Mouse (Mus musculus): ENCODE results near the gene Slc6a5. TPM values are rescaled to one million over a fixed set of nuclear protein-coding genes. Genes with fewer than 3 reads are reported as not detected.

The Slc6a5 gene
- total and polyA plus RNA-seq, 3 experiments = not detected

DNA sequence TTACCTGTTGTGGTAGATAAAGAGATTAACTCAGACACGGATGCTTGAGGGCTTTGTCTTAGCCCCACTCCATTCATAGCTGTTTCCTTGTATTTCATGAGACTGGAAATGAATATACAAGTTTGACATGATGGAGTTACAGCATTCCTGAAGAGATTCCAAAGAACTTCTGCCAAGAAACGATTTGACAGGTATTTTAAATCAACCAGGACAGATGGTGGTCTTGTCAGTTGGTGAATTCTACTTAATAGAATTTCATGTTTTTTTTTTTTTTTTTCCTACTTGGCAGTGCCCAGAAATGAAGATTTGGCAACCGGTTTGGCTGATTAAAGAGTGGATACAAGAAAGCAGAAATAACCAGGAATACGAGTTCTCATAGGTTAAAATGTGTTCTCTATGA lies 89.4 kb downstream of the Slc6a5 start:
- Histone ChIP-seq H3K36me3 (ENCODE audit: control insufficient read depth in 1 of 2, insufficient read depth in 2 of 2, low read length in 2 of 2) (no peaks in the 10 kb centered on the region), H3K27ac (ENCODE audit: control insufficient read depth, low read depth, low read length) (no peak overlapping the region), H3K9ac (ENCODE audit: control insufficient read depth, low read depth, low read length, poor library complexity, severe bottlenecking) (no peak overlapping the region), H3K27me3 (ENCODE audit: control insufficient read depth in 1 of 2, insufficient read depth in 2 of 2, low read length in 2 of 2) (no peaks in the 10 kb centered on the region), H3K4me1 (ENCODE audit: control insufficient read depth in 1 of 2, insufficient read depth in 2 of 2, low read length in 2 of 2) (no peaks in the 10 kb centered on the region), H3K4me3 (ENCODE audit: control insufficient read depth in 1 of 2, insufficient read depth in 1 of 2, low read depth in 2 of 2, low read length in 2 of 2) (no peak overlapping the region), H3K79me2 (ENCODE audit: control insufficient read depth, insufficient read depth, low read length, poor library complexity) (no peaks in the 10 kb centered on the region), H3K9me3 (replicated peaks; ENCODE audit: insufficient read depth, low read length) (no peaks in the 10 kb centered on the region)
- DNase-seq (ENCODE audit: low read depth, low spot score) = no peak
- no peak for TF ChIP-seq SIN3A (IDR thresholded peaks at IDR 0.05; ENCODE audit: low read length)
- TF ChIP-seq USF2 (IDR thresholded peaks at IDR 0.05; ENCODE audit: borderline replicate concordance in 1 of 2, insufficient read depth in 1 of 2, low read depth in 1 of 2, low read length in 2 of 2) = no peak
- TF ChIP-seq TBP (IDR thresholded peaks at IDR 0.05; ENCODE audit: low read depth, low read length) = no peak
- no peak for TF ChIP-seq USF1 (IDR thresholded peaks at IDR 0.05; ENCODE audit: low read depth, low read length)
- TF ChIP-seq MYB (IDR thresholded peaks at IDR 0.05; ENCODE audit: low read depth, low read length) = no peak
- no peak for TF ChIP-seq ELF1 (IDR thresholded peaks at IDR 0.05; ENCODE audit: low read depth, low read length)

DNA sequence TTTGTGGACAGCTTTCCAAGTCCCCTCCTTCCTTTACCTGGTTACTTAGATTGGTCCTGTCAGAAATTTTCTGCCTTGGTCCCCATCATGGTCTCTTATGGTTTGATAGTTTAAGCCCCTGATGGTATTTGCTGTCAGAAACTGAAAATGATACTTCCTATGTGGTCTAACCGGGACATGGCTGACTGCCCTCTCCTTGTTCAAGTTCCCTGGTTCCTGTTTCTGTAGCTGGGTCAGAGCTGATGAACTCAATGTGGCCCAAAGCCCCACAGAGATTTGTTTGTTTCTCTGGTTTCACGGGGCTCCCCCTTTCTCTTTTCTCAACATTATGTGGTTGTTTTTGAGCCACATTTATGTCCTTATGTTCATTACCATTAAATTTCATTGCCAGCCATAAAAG lies 95.3 kb downstream of the Slc6a5 start:
- DNase-seq (ENCODE audit: low read depth, low spot score) = no peak
- Histone ChIP-seq H3K79me2 (ENCODE audit: control insufficient read depth, insufficient read depth, low read length, poor library complexity) (no peaks in the 10 kb centered on the region), H3K4me1 (ENCODE audit: control insufficient read depth in 1 of 2, insufficient read depth in 2 of 2, low read length in 2 of 2) (no peaks in the 10 kb centered on the region), H3K27ac (ENCODE audit: control insufficient read depth, low read depth, low read length) (no peak overlapping the region), H3K9me3 (replicated peaks; ENCODE audit: insufficient read depth, low read length) (no peaks in the 10 kb centered on the region), H3K4me3 (ENCODE audit: control insufficient read depth in 1 of 2, insufficient read depth in 1 of 2, low read depth in 2 of 2, low read length in 2 of 2) (no peak overlapping the region), H3K9ac (ENCODE audit: control insufficient read depth, low read depth, low read length, poor library complexity, severe bottlenecking) (no peak overlapping the region), H3K27me3 (ENCODE audit: control insufficient read depth in 1 of 2, insufficient read depth in 2 of 2, low read length in 2 of 2) (no peaks in the 10 kb centered on the region), H3K36me3 (ENCODE audit: control insufficient read depth in 1 of 2, insufficient read depth in 2 of 2, low read length in 2 of 2) (no peaks in the 10 kb centered on the region)
- no peak for TF ChIP-seq TAL1 (IDR thresholded peaks at IDR 0.05; ENCODE audit: low read length)
- TF ChIP-seq UBTF (IDR thresholded peaks at IDR 0.05; ENCODE audit: borderline replicate concordance, insufficient read depth, low read depth, low read length) = no peak
- no peak for TF ChIP-seq CTCF (IDR thresholded peaks at IDR 0.05 in 2 of 3, conservative IDR thresholded peaks at IDR 0.05 in 1 of 3; ENCODE audit: control insufficient read depth in 1 of 3, insufficient read depth in 1 of 3, low read depth in 2 of 3, low read length in 3 of 3, poor library complexity in 1 of 3, severe bottlenecking in 1 of 3)

Other genes starting within 250 kb of the Slc6a5 start
- gene Htatip2, start 151.0 kb upstream of the Slc6a5 start, total RNA-seq (2012; rRNA removed) = 22.5 and 32.8 TPM in 2 replicates
- gene Htatip2, start 151.0 kb upstream of the Slc6a5 start, polyA plus RNA-seq (2012; ENCODE audit: insufficient read depth in 1 of 2, insufficient read length in 2 of 2, low read depth in 1 of 2, low replicate concordance in 2 of 2, missing spikeins in 1 of 2) = 10 to 100 TPM in 1 of 2 experiments, not detected in 1; 37.8 TPM
- gene Prmt3, start 131.8 kb upstream of the Slc6a5 start, total RNA-seq (2012; rRNA removed) = 72.6 and 73.9 TPM in 2 replicates
- 10 to 100 TPM; 62.5 to 63.7 TPM for gene Prmt3, start 131.8 kb upstream of the Slc6a5 start, polyA plus RNA-seq (2012; ENCODE audit: insufficient read depth in 1 of 2, insufficient read length in 2 of 2, low read depth in 1 of 2, low replicate concordance in 2 of 2, missing spikeins in 1 of 2)
- not detected in 2 replicates for gene Nell1, start 64.7 kb downstream of the Slc6a5 start, total RNA-seq (2012; rRNA removed)
- not detected for gene Nell1, start 64.7 kb downstream of the Slc6a5 start, polyA plus RNA-seq (2012; ENCODE audit: insufficient read depth in 1 of 2, insufficient read length in 2 of 2, low read depth in 1 of 2, low replicate concordance in 2 of 2, missing spikeins in 1 of 2)

Measured in MEL (cell line).